Mouse (Mus musculus) CD4-positive, CD25-positive, alpha-beta regulatory T cell, adult 2 months (primary cell): Measurements from ENCODE around the gene Klhdc4.

Experiments used
- DNase-seq: peaks from one replicate; pipeline ENCODE4 v3.0.0-alpha.2; 2012; ENCODE audit warnings: low read depth, low spot score

The Klhdc4 gene

DNA sequence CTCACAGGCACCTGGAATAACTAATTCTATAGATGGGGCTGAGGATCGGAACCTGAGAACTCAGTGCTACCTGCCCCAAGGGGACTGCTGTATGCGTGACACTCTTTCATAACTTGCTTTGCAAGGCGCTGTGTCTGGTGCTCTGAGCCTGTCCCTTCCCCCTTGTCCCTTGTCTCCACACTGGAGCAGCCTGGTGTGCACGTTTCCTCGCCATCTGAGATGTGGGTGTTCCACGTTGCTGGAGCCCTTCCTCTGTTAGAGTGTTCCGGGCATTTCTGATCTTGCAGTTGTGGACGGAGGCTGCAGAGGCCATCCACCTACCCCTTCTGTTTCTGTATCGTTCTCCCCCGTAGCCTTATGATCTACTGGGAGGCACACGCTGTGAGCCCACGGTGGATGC lies 70.9 kb downstream of the Klhdc4 start:
- DNase-seq, result no peak

DNA sequence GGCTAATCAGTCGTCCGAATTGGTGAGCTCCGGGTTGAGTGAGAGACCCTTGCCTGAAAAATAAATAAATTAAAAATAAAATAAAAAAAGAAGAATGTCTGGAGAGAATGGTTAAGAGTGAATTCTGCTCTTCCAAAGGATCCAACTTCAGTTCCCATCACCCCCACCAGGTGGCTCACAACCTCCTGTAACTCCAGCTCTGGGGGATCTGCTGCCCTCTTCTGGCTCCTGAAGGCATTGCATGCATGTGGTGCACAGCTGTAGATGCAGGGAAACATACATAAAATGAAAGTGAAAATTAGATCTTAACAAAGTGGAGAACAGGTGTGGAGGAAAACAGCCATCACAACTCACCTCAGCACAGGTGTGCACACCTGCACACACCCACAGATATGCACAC lies 78.0 kb downstream of the Klhdc4 start:
- DNase-seq, result peak; percentile 68

GRCm38 (mm10) chr8:121750512-121750911 lies 78.9 kb downstream of the Klhdc4 start:
- DNase-seq, result peak; percentile 27

DNA sequence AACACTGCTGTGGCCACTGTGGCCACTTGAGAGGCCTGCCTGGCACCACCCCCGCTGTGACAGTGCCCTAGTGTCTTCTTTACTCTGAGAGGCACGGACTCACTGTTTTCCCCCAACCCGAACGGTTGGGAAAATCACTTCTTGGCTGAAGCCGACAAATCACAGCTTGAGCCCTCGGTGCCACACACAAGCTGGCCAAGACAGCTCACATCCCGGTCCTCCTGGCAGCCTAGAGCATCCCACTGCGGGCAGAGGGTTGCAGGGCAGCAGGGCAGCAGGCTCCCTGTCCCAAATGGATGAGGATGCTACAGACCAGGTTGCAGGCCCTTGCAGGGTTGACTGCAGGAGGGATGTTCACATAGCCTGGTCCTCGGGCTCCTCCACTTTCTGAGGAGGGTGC lies 79.9 kb downstream of the Klhdc4 start:
- DNase-seq, result no peak
